Mouse (Mus musculus) ES-E14 (cell line): ENCODE measurements at regions not wholly inside any gene's neighbourhood (a gene's known extent, or its start where the extent isn't known, plus 50 kb on each side); places are given as distances from the start of the nearest gene placed in this dataset.

Experiments
- DNase-seq: peaks from one replicate; pipeline ENCODE4 v3.0.0-alpha.2; 2013; ENCODE audit warnings: low read depth, low spot score
- H3K27ac ChIP-seq: 2 replicates; pipeline ENCODE4 v1.5.1; 2012; ENCODE audit warnings: low read depth, mild to moderate bottlenecking, low read length, moderate library complexity, mixed read lengths; ENCODE audit not compliant: poor library complexity, insufficient read depth, severe bottlenecking
- H3K36me3 ChIP-seq: 2 replicates; pipeline ENCODE4 v1.6.1; 2012; ENCODE audit warnings: mild to moderate bottlenecking, low read length, moderate library complexity, mixed read lengths; ENCODE audit not compliant: control insufficient read depth, poor library complexity, insufficient read depth, severe bottlenecking
- H3K4me1 ChIP-seq, 2 experiments: fragments of 150-350 bp in 1 of 2; sonication (generic) in 1 of 2; 2 replicates each; pipeline ENCODE4 v1.6.1; 2012; ENCODE audit warnings: low read length in 2 of 2, mild to moderate bottlenecking in 1 of 2, mixed read lengths in 1 of 2; ENCODE audit not compliant: control insufficient read depth in 2 of 2, insufficient read depth in 2 of 2, poor library complexity in 1 of 2
- H3K4me3 ChIP-seq, 2 experiments: fragments of 150-350 bp in 1 of 2; sonication (generic) in 1 of 2; 2 replicates each; pipeline ENCODE4 v1.5.1; 2012; ENCODE audit warnings: low read length in 2 of 2, low read depth in 1 of 2, mild to moderate bottlenecking in 1 of 2, mixed read lengths in 1 of 2; ENCODE audit not compliant: insufficient read depth in 1 of 2, poor library complexity in 1 of 2, severe bottlenecking in 1 of 2
- H3K9ac ChIP-seq: 2 replicates; pipeline ENCODE4 v1.6.1; 2012; ENCODE audit warnings: low read depth, mild to moderate bottlenecking, low read length, mixed read lengths; ENCODE audit not compliant: poor library complexity, insufficient read depth, severe bottlenecking
- H3K9me3 ChIP-seq: fragments of 150-350 bp; sonication (generic); 2 replicates; pipeline ENCODE4 v1.6.1; 2012; ENCODE audit warnings: low read depth, mild to moderate bottlenecking, low read length; ENCODE audit not compliant: control insufficient read depth, insufficient read depth
- CHD2 ChIP-seq: IDR thresholded peaks from 2 replicates; pipeline ENCODE4 v1.6.1; 2014; ENCODE audit warnings: mild to moderate bottlenecking, low read depth, low read length, inconsistent platforms
- HCFC1 ChIP-seq: IDR thresholded peaks from 2 replicates; pipeline ENCODE4 v1.6.1; 2012; ENCODE audit warnings: low read length, inconsistent platforms, borderline replicate concordance; ENCODE audit not compliant: insufficient read depth
- MAFK ChIP-seq: IDR thresholded peaks from 2 replicates; pipeline ENCODE4 v1.6.1; 2014; ENCODE audit warnings: mild to moderate bottlenecking, low read depth, low read length, inconsistent platforms; ENCODE audit not compliant: insufficient read depth
- ZC3H11A ChIP-seq: IDR thresholded peaks from 2 replicates; pipeline ENCODE4 v1.6.1; 2012; ENCODE audit warnings: low read depth, mild to moderate bottlenecking, inconsistent platforms, low read length, borderline replicate concordance
- ZNF384 ChIP-seq: IDR thresholded peaks from 2 replicates; pipeline ENCODE4 v1.6.1; 2012; ENCODE audit warnings: low read depth, low read length, inconsistent platforms
- in situ Hi-C, 2 experiments: fragments of 600-800 bp; cut with MboI; formaldehyde crosslinking; loops; one replicate each; pipeline ENCODE4 v1.15.1; 2025; ENCODE audit warnings: low sequenced_read_pairs in 2 of 2, inconsistent platforms in 1 of 2; ENCODE audit not compliant: unreplicated experiment in 2 of 2

GRCm38 (mm10) chr1:41359061-41359460 is 553.7 kb downstream of the Tmem182 start:
- TF ChIP-seq ZNF384 (no peak), MAFK (no peak)
- DNase-seq, result no peak
- no peaks in the 10 kb centered on the region for H3K4me1 ChIP-seq

GRCm38 (mm10) chr1:41361512-41361911 is 556.1 kb downstream of the Tmem182 start:
- no peaks in the 10 kb centered on the region for H3K4me1 ChIP-seq
- H3K36me3 ChIP-seq, result no peaks in the 10 kb centered on the region
- H3K4me3 ChIP-seq, result no peak overlapping the region
- no peak for TF ChIP-seq MAFK
- no peak for TF ChIP-seq HCFC1
- TF ChIP-seq ZC3H11A, result no peak
- TF ChIP-seq ZNF384, result no peak
- no peak for TF ChIP-seq CHD2
- no peak overlapping the region for H3K9ac ChIP-seq
- DNase-seq, result no peak
- no peaks in the 10 kb centered on the region for H3K9me3 ChIP-seq
- H3K27ac ChIP-seq, result no peak overlapping the region
- in situ Hi-C loops, result no loop called here

More at GRCm38 (mm10) chr1:41359061-41359460, 553.7 kb downstream of the Tmem182 start:
- no peak overlapping the region for H3K9ac ChIP-seq
- H3K27ac ChIP-seq, result no peak overlapping the region
- in situ Hi-C loops, result no loop called here
- no peaks in the 10 kb centered on the region for H3K9me3 ChIP-seq
- no peak overlapping the region for H3K4me3 ChIP-seq
- H3K36me3 ChIP-seq, result no peaks in the 10 kb centered on the region

- no peaks in the 10 kb centered on the region for H3K9me3 ChIP-seq
- H3K27ac ChIP-seq, result no peak overlapping the region
- no peak overlapping the region for H3K4me3 ChIP-seq
- H3K9ac ChIP-seq, result no peak overlapping the region
- no peaks in the 10 kb centered on the region for H3K36me3 ChIP-seq
- no peak for DNase-seq
- in situ Hi-C loops, result no loop called here
- TF ChIP-seq HCFC1, result no peak
- no peak for TF ChIP-seq CHD2
- TF ChIP-seq MAFK, result no peak
- TF ChIP-seq ZNF384, result no peak
- TF ChIP-seq ZC3H11A, result no peak
- no peaks in the 10 kb centered on the region for H3K4me1 ChIP-seq
These were observed 574.6 kb downstream of the Tmem182 start for GRCm38 (mm10) chr1:41380013-41380412.

- Histone ChIP-seq H3K36me3 (no peaks in the 10 kb centered on the region), H3K9me3 (no peaks in the 10 kb centered on the region), H3K27ac (no peak overlapping the region), H3K4me1 (no peaks in the 10 kb centered on the region), H3K9ac (no peak overlapping the region), H3K4me3 (no peak overlapping the region)
- no peak for TF ChIP-seq ZNF384
- no peak for TF ChIP-seq MAFK
- no peak for TF ChIP-seq ZC3H11A
- no peak for TF ChIP-seq CHD2
- TF ChIP-seq HCFC1, result no peak
- no peak for DNase-seq
- in situ Hi-C loops, result no loop called here
These were observed 576.1 kb downstream of the Tmem182 start for GRCm38 (mm10) chr1:41381487-41381886.

GRCm38 (mm10) chr1:41384731-41385130 is 579.3 kb downstream of the Tmem182 start:
- in situ Hi-C loops, result no loop called here
- Histone ChIP-seq H3K27ac (no peak overlapping the region), H3K9me3 (no peaks in the 10 kb centered on the region), H3K4me1 (no peaks in the 10 kb centered on the region; a peak in 1 of 4 replicates), H3K4me3 (no peak overlapping the region), H3K9ac (no peak overlapping the region), H3K36me3 (no peaks in the 10 kb centered on the region)
- TF ChIP-seq MAFK (no peak), HCFC1 (no peak), ZC3H11A (no peak)
- DNase-seq, result no peak
